Mouse (Mus musculus) hindbrain, embryonic 14.5 days (tissue): Measurements from ENCODE around the gene Fbp1. TPM values are rescaled to one million over a fixed set of nuclear protein-coding genes. Genes with fewer than 3 reads are reported as not detected.
A peak's percentile ranks its signal among the peaks of the same experiment; 100 is the strongest.
"Not testable (repeated sequence)": the region's sequence is repeated elsewhere in the genome, so short reads cannot be mapped to it uniquely, and the experiment has no call there.

Experiments
- ATAC-seq: fragments of 200-750 bp; cut with Nextera tagmentation; 2 replicates; pipeline ENCODE4 v1.8.0; 2017; ENCODE audit warnings: moderate number of reproducible peaks, mild to moderate bottlenecking, moderate TSS enrichment, moderate library complexity; ENCODE audit not compliant: low FRiP score
- DNase-seq: peaks from one replicate; pipeline ENCODE4 v3.0.0-alpha.2; 2015; ENCODE audit warnings: low spot score
- H3K27ac ChIP-seq: fragments of 300-500 bp; sonication (generic); 2 replicates; pipeline ENCODE4 v1.5.1; 2014; ENCODE audit warnings: mild to moderate bottlenecking, moderate library complexity
- H3K27me3 ChIP-seq: fragments of 300-500 bp; sonication (generic); 2 replicates; pipeline ENCODE4 v1.6.1; 2014; ENCODE audit warnings: mild to moderate bottlenecking, low read length, mixed read lengths; ENCODE audit not compliant: control insufficient read depth, insufficient read depth
- H3K36me3 ChIP-seq: fragments of 300-500 bp; sonication (generic); replicated peaks from 2 replicates; pipeline ENCODE4 v1.6.1; 2014; ENCODE audit not compliant: control insufficient read depth, insufficient read depth
- H3K4me1 ChIP-seq: fragments of 300-500 bp; sonication (generic); replicated peaks from 2 replicates; pipeline ENCODE4 v1.6.1; 2014; ENCODE audit warnings: antibody characterized with exemption, low read length, mixed read lengths; ENCODE audit not compliant: control insufficient read depth, insufficient read depth
- H3K4me2 ChIP-seq: fragments of 300-500 bp; sonication (generic); replicated peaks from 2 replicates; pipeline ENCODE4 v1.6.1; 2014; ENCODE audit warnings: mild to moderate bottlenecking, moderate library complexity
- H3K4me3 ChIP-seq: fragments of 300-500 bp; sonication (generic); replicated peaks from 2 replicates; pipeline ENCODE4 v1.5.1; 2014; ENCODE audit warnings: mild to moderate bottlenecking, low read length
- H3K9ac ChIP-seq: fragments of 300-500 bp; sonication (generic); 2 replicates; pipeline ENCODE4 v1.6.1; 2014
- H3K9me3 ChIP-seq: fragments of 300-500 bp; sonication (generic); 2 replicates; pipeline ENCODE4 v1.6.1; 2016; ENCODE audit warnings: low read length; ENCODE audit not compliant: control insufficient read depth
- WGBS: fragments of 180-500 bp; shearing (Covaris S2); extraction: QIAGEN DNeasy Blood & Tissue Kit; methylation state at CpG from one replicate; pipeline ENCODE4 v1.1.7; 2014; 5-methylcytosine and 5-hydroxymethylcytosine counted together
- polyA plus RNA-seq: library from polyadenylated mRNA; unstranded; fragments of >200 nt; fragmentation: Nextera tagmentation; extraction: Ambion mirVana; gene quantifications from 2 replicates; pipeline ENCODE4 v1.2.1, GENCODE M21; 2014

The Fbp1 gene
- polyA plus RNA-seq, 1 experiment from 2014 or later = 0.60 TPM

DNA sequence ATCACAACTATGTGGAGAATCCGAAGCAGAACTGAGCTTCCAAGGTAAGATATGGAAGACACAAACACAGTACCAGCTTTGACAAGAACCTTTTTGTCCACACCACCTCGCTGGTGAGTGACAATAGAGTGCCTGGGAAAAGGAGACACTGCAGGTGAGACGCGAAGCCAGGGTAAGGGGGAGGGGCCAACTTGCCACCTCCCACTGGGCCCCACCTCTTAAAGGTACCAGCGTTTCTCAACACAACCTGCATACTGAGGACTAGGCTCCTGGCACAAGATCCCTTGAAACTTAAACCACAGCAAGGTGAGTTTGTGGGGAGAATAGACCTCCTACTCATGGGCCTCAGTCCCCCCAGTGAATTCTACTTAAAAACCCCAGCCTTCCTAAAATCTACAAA, 10.8 kb downstream of the Fbp1 start:
- Histone ChIP-seq H3K36me3 (no peaks in the 10 kb centered on the region), H3K4me3 (no peak overlapping the region), H3K9me3 (no peaks in the 10 kb centered on the region), H3K27me3 (no peaks in the 10 kb centered on the region), H3K9ac (no peak overlapping the region), H3K27ac (no peak overlapping the region), H3K4me2 (no peak overlapping the region), H3K4me1 (no peaks in the 10 kb centered on the region)
- no peak for DNase-seq
- ATAC-seq = no peak
- WGBS = 13% methylated on average over 5 of the region's 5 CpGs

DNA sequence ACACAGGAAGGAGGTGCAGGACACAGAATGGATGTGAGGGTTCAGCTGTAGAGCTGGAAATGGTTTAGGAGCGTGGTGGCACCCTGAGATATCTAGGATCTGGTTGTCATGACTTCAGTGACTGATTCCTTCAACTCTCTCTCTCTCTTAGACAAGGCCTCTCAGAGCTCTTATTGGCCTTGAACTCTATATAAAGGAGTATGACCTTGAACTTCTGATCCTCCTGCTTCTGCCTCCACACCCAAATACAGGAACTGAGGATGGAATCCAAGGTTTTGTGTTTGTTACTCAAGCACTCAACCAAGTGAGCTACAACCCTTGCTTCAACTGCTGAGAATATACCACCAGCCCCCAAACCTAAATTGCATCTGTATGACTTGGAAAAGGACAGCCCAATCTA, 12.0 kb downstream of the Fbp1 start:
- Histone ChIP-seq H3K9ac (no peak overlapping the region), H3K27ac (no peak overlapping the region), H3K27me3 (no peaks in the 10 kb centered on the region), H3K4me3 (no peak overlapping the region), H3K4me1 (no peaks in the 10 kb centered on the region), H3K4me2 (no peak overlapping the region), H3K9me3 (no peaks in the 10 kb centered on the region), H3K36me3 (no peaks in the 10 kb centered on the region)
- WGBS = 86% methylated on average over 1 of the region's 1 CpGs
- ATAC-seq = no peak
- no peak for DNase-seq

DNA sequence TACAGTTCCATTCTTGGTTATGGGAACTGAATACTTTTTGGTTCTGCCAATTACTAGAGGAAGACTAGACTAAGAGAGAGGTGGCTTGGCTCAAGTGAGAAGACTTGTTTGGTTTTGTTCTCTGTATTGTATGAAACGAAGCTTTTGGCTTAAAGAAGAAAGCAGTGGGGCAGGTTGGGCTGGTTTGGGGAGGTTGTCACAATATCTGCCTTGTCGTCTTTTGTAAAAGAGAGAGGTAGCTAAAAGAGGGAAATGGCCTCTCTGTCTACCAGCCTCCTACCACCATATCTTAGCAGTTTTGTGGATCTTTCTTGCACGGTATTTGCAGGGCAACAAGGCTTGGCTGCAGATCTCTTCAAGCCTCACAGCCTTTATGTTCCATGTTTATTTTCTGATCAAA, 15.8 kb downstream of the Fbp1 start:
- Histone ChIP-seq H3K36me3 (no peaks in the 10 kb centered on the region), H3K4me3 (no peak overlapping the region), H3K4me2 (no peak overlapping the region), H3K27ac (no peak overlapping the region), H3K9me3 (no peaks in the 10 kb centered on the region), H3K27me3 (no peaks in the 10 kb centered on the region), H3K4me1 (no peaks in the 10 kb centered on the region), H3K9ac (no peak overlapping the region)
- ATAC-seq (no peak), DNase-seq (no peak)
- WGBS = 74% methylated on average over 3 of the region's 3 CpGs

DNA sequence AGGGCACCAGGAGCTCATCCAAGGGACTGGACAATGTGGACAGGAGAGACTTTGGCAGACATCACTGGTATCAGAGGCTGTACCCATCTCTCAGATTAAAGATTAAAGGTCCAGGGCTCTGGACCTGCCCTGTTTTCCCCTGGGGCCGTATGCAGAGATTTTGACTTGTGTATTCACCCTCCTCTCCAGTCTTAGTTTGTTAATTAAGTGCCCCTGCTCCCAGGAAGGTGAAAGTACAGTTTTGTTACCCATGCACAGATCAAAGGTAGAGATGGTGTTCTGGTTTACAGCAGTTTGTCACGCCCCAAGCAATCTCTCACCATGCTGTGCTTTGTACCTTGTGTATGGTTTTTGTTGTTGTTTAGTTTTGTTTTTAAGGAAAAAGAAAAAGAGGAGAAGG, 17.5 kb downstream of the Fbp1 start:
- Histone ChIP-seq H3K36me3 (no peaks in the 10 kb centered on the region), H3K27ac (no peak overlapping the region), H3K4me3 (no peak overlapping the region), H3K9ac (no peak overlapping the region), H3K27me3 (no peaks in the 10 kb centered on the region), H3K9me3 (no peaks in the 10 kb centered on the region), H3K4me2 (no peak overlapping the region), H3K4me1 (peaks cover 5% of the 10 kb centered on the region; the same call in 1 of the 2 replicates)
- DNase-seq = no peak
- no peak for ATAC-seq
- 84% methylated on average over 2 of the region's 2 CpGs for WGBS

DNA sequence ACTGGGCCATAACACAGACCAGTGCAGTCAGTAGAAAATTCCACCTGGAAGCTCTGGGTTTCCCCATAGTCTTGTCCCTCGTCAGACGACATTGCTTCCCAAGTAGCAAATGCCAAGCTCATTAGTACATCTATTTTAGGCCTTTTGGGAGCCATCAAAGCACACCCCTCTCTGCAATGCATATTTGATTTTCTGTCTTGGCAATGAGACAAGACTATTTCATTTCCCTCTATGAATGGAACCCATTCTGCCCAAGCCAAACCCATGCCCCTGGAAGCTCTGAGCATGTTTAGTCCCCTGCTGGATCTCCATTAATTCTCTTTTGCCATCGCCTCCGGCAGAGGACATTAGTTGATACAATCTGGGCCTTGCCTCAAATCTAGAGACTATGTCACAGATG, 21.3 kb downstream of the Fbp1 start:
- DNase-seq = peak; percentile 27

DNA sequence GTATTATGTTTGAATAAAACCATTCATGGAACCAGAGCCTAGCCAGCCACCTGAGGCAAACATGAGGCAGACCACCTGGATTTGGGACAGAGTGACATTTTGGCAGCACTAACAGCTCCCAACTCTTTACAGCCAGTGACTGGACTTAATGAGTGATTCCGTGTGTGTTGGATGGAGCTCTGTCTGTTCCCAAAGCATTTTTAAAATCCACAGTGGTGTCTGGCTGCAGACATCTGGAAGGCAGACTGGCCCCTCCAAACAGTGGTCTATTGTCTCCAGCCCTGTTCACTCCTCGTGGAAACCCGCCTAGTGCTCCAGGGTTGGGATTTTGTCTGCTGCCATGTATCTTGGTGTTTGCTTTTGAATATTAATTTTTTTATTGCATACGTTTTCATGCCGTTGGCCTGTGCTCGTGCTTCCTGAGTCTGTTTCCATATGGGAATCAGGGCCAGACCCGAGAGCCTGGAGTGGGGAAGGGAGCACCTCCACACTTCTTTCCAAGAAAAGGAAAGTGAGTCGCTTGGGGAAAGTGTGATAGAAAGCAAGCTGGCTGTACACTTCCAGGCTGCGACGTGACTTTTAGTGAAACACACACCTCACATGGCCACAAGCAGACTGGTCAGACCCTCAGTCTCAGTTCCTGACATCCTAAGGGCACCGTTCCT, 22.3 kb downstream of the Fbp1 start:
- peaks cover 5% of the 10 kb centered on the region; the same call in 1 of the 2 replicates for H3K4me1 ChIP-seq
- H3K36me3 ChIP-seq = no peaks in the 10 kb centered on the region
- DNase-seq (no peak), ATAC-seq (no peak)
- H3K9ac ChIP-seq = no peak overlapping the region
- peak overlapping the region; percentile 24; the same call in 1 of the 2 replicates for H3K27ac ChIP-seq
- H3K4me3 ChIP-seq = no peak overlapping the region
- H3K27me3 ChIP-seq = no peaks in the 10 kb centered on the region
- no peak overlapping the region for H3K4me2 ChIP-seq
- H3K9me3 ChIP-seq = no peaks in the 10 kb centered on the region
- 63% methylated on average over 11 of the region's 11 CpGs for WGBS

More for the DNA sequence above, 21.3 kb downstream of the Fbp1 start:
- H3K36me3 ChIP-seq = no peaks in the 10 kb centered on the region
- H3K9ac ChIP-seq = no peak overlapping the region
- H3K4me1 ChIP-seq = peaks cover 5% of the 10 kb centered on the region; the same call in 1 of the 2 replicates
- no peak overlapping the region for H3K4me2 ChIP-seq
- no peak overlapping the region for H3K4me3 ChIP-seq
- H3K9me3 ChIP-seq = no peaks in the 10 kb centered on the region
- peak overlapping the region; percentile 24; the same call in 1 of the 2 replicates for H3K27ac ChIP-seq
- no peaks in the 10 kb centered on the region for H3K27me3 ChIP-seq
- peak; percentile 72 for ATAC-seq
- 59% methylated on average over 4 of the region's 4 CpGs for WGBS

DNA sequence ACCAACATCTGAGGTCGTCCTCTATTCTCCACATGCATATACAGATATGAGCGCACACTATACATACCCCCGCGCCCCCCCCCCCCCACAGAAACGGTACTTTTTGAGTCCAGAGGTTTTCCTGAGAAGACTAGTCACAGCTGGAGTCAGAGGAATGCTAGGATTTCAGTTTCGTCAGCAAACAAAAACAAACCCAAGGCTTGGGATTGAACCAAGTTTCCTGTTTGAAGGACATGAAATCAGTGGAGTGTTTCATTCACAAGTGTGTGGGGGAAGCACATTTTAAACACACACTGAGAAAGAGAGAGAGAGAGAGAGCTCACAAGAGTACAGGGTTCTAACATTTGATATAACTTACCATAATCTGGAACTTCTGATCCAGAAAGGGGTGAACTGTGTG, 24.3 kb downstream of the Fbp1 start:
- Histone ChIP-seq H3K4me2 (no peak overlapping the region), H3K27me3 (no peaks in the 10 kb centered on the region), H3K4me3 (no peak overlapping the region), H3K9ac (no peak overlapping the region), H3K27ac (no peak overlapping the region), H3K4me1 (peaks cover 5% of the 10 kb centered on the region; the same call in 1 of the 2 replicates), H3K9me3 (no peaks in the 10 kb centered on the region), H3K36me3 (no peaks in the 10 kb centered on the region)
- DNase-seq (no peak), ATAC-seq (no peak)
- WGBS = 77% methylated on average over 6 of the region's 6 CpGs

DNA sequence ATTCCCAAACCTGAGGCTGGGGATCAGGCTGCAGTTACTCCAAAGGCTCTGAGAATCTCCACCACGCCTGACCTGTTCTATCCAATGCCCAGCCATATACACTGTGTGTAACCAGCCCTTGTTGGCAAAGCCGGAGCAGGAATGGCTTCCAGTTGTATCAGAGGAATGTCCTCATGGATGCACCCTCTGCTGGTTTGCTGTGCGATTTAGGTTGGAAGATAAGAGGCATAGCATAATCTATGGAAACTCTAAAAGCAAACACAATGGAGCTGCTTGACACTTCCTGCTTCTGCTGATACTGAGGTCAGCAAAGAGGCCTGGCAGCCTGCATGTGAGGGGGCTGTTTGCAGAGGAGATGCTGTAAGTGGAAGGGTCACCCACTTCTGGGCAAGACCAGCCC, 25.2 kb downstream of the Fbp1 start:
- Histone ChIP-seq H3K27ac (no peak overlapping the region), H3K9ac (no peak overlapping the region), H3K4me3 (no peak overlapping the region), H3K27me3 (no peaks in the 10 kb centered on the region), H3K36me3 (no peaks in the 10 kb centered on the region), H3K4me2 (no peak overlapping the region), H3K4me1 (peaks cover 5% of the 10 kb centered on the region; the same call in 1 of the 2 replicates), H3K9me3 (no peaks in the 10 kb centered on the region)
- no peak for ATAC-seq
- 85% methylated on average over 3 of the region's 3 CpGs for WGBS
- DNase-seq = no peak

DNA sequence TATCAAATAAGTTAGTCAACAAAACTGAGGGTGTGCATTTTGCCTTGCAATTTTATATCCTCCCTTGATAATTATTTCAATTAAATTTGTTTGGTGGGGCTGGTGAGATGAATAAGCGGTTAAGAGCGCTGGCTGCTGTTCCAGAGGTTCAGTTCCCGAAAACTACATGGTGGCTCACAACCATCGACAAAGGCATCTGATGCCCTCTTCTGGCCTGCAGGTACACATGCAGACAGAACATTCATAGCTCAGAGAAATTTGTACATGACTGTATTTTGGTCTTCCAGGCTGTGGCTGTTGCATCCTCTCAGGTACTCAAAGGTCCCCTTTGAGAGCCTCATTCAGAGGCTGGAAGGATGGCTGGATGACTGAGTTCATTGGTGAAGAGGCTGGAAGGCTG, 28.0 kb downstream of the Fbp1 start:
- 87% methylated on average over 4 of the region's 4 CpGs for WGBS
- no peak for ATAC-seq
- no peak overlapping the region for H3K4me3 ChIP-seq

DNA sequence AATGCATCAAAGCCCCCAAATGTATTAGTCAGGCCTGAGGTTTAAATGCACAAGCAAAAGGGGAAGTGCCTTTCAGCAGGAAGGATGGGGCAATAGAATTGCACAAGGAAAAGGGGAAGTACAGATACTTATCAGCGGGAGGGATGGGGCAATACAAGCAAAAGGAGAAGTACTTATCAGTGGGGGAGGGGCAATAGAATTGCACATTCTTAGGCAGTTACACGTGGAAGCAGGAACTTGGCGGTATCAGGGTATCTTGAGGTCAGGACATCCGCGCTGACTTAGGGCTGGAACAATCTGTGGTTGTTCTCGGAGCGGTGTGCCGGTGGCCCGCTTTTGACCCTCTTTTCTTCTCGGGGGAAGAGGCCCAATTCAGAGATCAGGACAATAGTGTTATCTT, 28.8 kb downstream of the Fbp1 start:
- not testable (repeated sequence) for H3K4me1 ChIP-seq
- WGBS = 85% methylated on average over 10 of the region's 10 CpGs

More for the DNA sequence above, 28.0 kb downstream of the Fbp1 start:
- H3K4me1 ChIP-seq = no peaks in the 10 kb centered on the region
- H3K36me3 ChIP-seq = no peaks in the 10 kb centered on the region
- H3K27ac ChIP-seq = no peak overlapping the region
- no peak for DNase-seq
- no peaks in the 10 kb centered on the region for H3K27me3 ChIP-seq
- no peak overlapping the region for H3K4me2 ChIP-seq
- H3K9me3 ChIP-seq = no peaks in the 10 kb centered on the region
- no peak overlapping the region for H3K9ac ChIP-seq

More for the DNA sequence above, 28.8 kb downstream of the Fbp1 start:
- not testable (repeated sequence) for ATAC-seq, DNase-seq, H3K9ac ChIP-seq, H3K27ac ChIP-seq, H3K27me3 ChIP-seq, H3K9me3 ChIP-seq, H3K36me3 ChIP-seq, H3K4me3 ChIP-seq, H3K4me2 ChIP-seq
